Mouse (Mus musculus): Measurements from ENCODE around the gene Thbs3. TPM values are rescaled to one million over a fixed set of nuclear protein-coding genes. Genes with fewer than 3 reads are reported as not detected.

Thbs3 gene
- 61.5 and 84.2 TPM in 2 replicates for polyA plus RNA-seq (2015; fragmentation: Nextera tagmentation; extraction: Ambion mirVana)

GRCm38 (mm10) chr3:89214681-89215411 lies at the start of gene Thbs3:
Thbs3 (plus strand) TSS chr3:89215180.
- peaks cover 22% of the 10 kb centered on the region for H3K4me1 ChIP-seq (replicated peaks; ENCODE audit: control insufficient read depth, insufficient read depth, low read length)
- H3K36me3 ChIP-seq (ENCODE audit: control insufficient read depth, insufficient read depth): peaks cover 6% of the 10 kb centered on the region; the same call in 1 of the 2 replicates
- H3K4me3 ChIP-seq (replicated peaks; ENCODE audit: low read length): peak within 1 kb of the TSS; percentile 82
- WGBS: under 1% methylated on average over 18 of the region's 19 CpGs
- H3K9ac ChIP-seq (replicated peaks; ENCODE audit: low read depth, low read length): peak within 1 kb of the TSS; percentile 80
- H3K4me2 ChIP-seq (ENCODE audit: low read length): peak within 1 kb of the TSS; percentile 87
- H3K27ac ChIP-seq (ENCODE audit: low read length): peak within 1 kb of the TSS; percentile 98
- peak; percentile 11 for ATAC-seq
- no peaks in the 10 kb centered on the region for H3K27me3 ChIP-seq (replicated peaks; ENCODE audit: control insufficient read depth, insufficient read depth, low read length)
- H3K9me3 ChIP-seq (ENCODE audit: control insufficient read depth, low read length): no peaks in the 10 kb centered on the region

- WGBS: 23% methylated on average over 12 of the region's 12 CpGs
These were observed 49.6 kb upstream of the Thbs3 start for GRCm38 (mm10) chr3:89165268-89165870.

GRCm38 (mm10) chr3:89166945-89167344 lies 48.0 kb upstream of the Thbs3 start:
- ATAC-seq: no peak
- H3K4me3 ChIP-seq (replicated peaks; ENCODE audit: low read length): no peak overlapping the region
- WGBS: 92% methylated on average over 19 of the region's 19 CpGs

More at GRCm38 (mm10) chr3:89165268-89165870, 49.6 kb upstream of the Thbs3 start:
- ATAC-seq: no peak
- Histone ChIP-seq H3K27me3 (replicated peaks; ENCODE audit: control insufficient read depth, insufficient read depth, low read length) (no peaks in the 10 kb centered on the region), H3K27ac (ENCODE audit: low read length) (peak overlapping the region; percentile 94), H3K9me3 (ENCODE audit: control insufficient read depth, low read length) (no peaks in the 10 kb centered on the region), H3K4me3 (replicated peaks; ENCODE audit: low read length) (peak overlapping the region; percentile 96), H3K36me3 (ENCODE audit: control insufficient read depth, insufficient read depth) (peaks cover 20% of the 10 kb centered on the region), H3K4me1 (replicated peaks; ENCODE audit: control insufficient read depth, insufficient read depth, low read length) (peaks cover 23% of the 10 kb centered on the region), H3K9ac (replicated peaks; ENCODE audit: low read depth, low read length) (peak overlapping the region; percentile 96), H3K4me2 (ENCODE audit: low read length) (peak overlapping the region; percentile 91)

GRCm38 (mm10) chr3:89174844-89175243 lies 40.1 kb upstream of the Thbs3 start:
- 95% methylated on average over 11 of the region's 11 CpGs for WGBS
- H3K36me3 ChIP-seq (ENCODE audit: control insufficient read depth, insufficient read depth): peaks cover 30% of the 10 kb centered on the region

More at GRCm38 (mm10) chr3:89166945-89167344, 48.0 kb upstream of the Thbs3 start:
- Histone ChIP-seq H3K27ac (ENCODE audit: low read length) (no peak overlapping the region), H3K4me2 (ENCODE audit: low read length) (no peak overlapping the region), H3K4me1 (replicated peaks; ENCODE audit: control insufficient read depth, insufficient read depth, low read length) (peaks cover 23% of the 10 kb centered on the region), H3K36me3 (ENCODE audit: control insufficient read depth, insufficient read depth) (peaks cover 28% of the 10 kb centered on the region), H3K9me3 (ENCODE audit: control insufficient read depth, low read length) (no peaks in the 10 kb centered on the region), H3K9ac (replicated peaks; ENCODE audit: low read depth, low read length) (no peak overlapping the region), H3K27me3 (replicated peaks; ENCODE audit: control insufficient read depth, insufficient read depth, low read length) (no peaks in the 10 kb centered on the region)

GRCm38 (mm10) chr3:89175544-89175943 lies 39.4 kb upstream of the Thbs3 start:
- peaks cover 28% of the 10 kb centered on the region for H3K36me3 ChIP-seq (ENCODE audit: control insufficient read depth, insufficient read depth)
- H3K4me3 ChIP-seq (replicated peaks; ENCODE audit: low read length): no peak overlapping the region
- ATAC-seq: no peak
- H3K9me3 ChIP-seq (ENCODE audit: control insufficient read depth, low read length): no peaks in the 10 kb centered on the region
- H3K27me3 ChIP-seq (replicated peaks; ENCODE audit: control insufficient read depth, insufficient read depth, low read length): no peaks in the 10 kb centered on the region
- 93% methylated on average over 10 of the region's 10 CpGs for WGBS
- H3K9ac ChIP-seq (replicated peaks; ENCODE audit: low read depth, low read length): no peak overlapping the region
- H3K4me2 ChIP-seq (ENCODE audit: low read length): no peak overlapping the region
- no peak overlapping the region for H3K27ac ChIP-seq (ENCODE audit: low read length)
- H3K4me1 ChIP-seq (replicated peaks; ENCODE audit: control insufficient read depth, insufficient read depth, low read length): peaks cover 13% of the 10 kb centered on the region

More at GRCm38 (mm10) chr3:89174844-89175243, 40.1 kb upstream of the Thbs3 start:
- no peak overlapping the region for H3K4me3 ChIP-seq (replicated peaks; ENCODE audit: low read length)
- no peak for ATAC-seq
- H3K9me3 ChIP-seq (ENCODE audit: control insufficient read depth, low read length): no peaks in the 10 kb centered on the region
- H3K9ac ChIP-seq (replicated peaks; ENCODE audit: low read depth, low read length): no peak overlapping the region
- no peak overlapping the region for H3K27ac ChIP-seq (ENCODE audit: low read length)
- H3K4me1 ChIP-seq (replicated peaks; ENCODE audit: control insufficient read depth, insufficient read depth, low read length): peaks cover 13% of the 10 kb centered on the region
- H3K27me3 ChIP-seq (replicated peaks; ENCODE audit: control insufficient read depth, insufficient read depth, low read length): no peaks in the 10 kb centered on the region
- H3K4me2 ChIP-seq (ENCODE audit: low read length): no peak overlapping the region

GRCm38 (mm10) chr3:89176421-89176820 lies 38.6 kb upstream of the Thbs3 start:
- 86% methylated on average over 7 of the region's 7 CpGs for WGBS
- peaks cover 13% of the 10 kb centered on the region for H3K4me1 ChIP-seq (replicated peaks; ENCODE audit: control insufficient read depth, insufficient read depth, low read length)
- peaks cover 31% of the 10 kb centered on the region for H3K36me3 ChIP-seq (ENCODE audit: control insufficient read depth, insufficient read depth)
- no peaks in the 10 kb centered on the region for H3K9me3 ChIP-seq (ENCODE audit: control insufficient read depth, low read length)
- no peaks in the 10 kb centered on the region for H3K27me3 ChIP-seq (replicated peaks; ENCODE audit: control insufficient read depth, insufficient read depth, low read length)
- no peak overlapping the region for H3K4me3 ChIP-seq (replicated peaks; ENCODE audit: low read length)
- H3K27ac ChIP-seq (ENCODE audit: low read length): no peak overlapping the region
- H3K4me2 ChIP-seq (ENCODE audit: low read length): no peak overlapping the region
- ATAC-seq: no peak
- no peak overlapping the region for H3K9ac ChIP-seq (replicated peaks; ENCODE audit: low read depth, low read length)

- Histone ChIP-seq H3K9ac (replicated peaks; ENCODE audit: low read depth, low read length) (peak within 1 kb of the TSS; percentile 67), H3K9me3 (ENCODE audit: control insufficient read depth, low read length) (no peaks in the 10 kb centered on the region), H3K4me1 (replicated peaks; ENCODE audit: control insufficient read depth, insufficient read depth, low read length) (peaks cover 13% of the 10 kb centered on the region), H3K36me3 (ENCODE audit: control insufficient read depth, insufficient read depth) (peaks cover 28% of the 10 kb centered on the region), H3K4me3 (replicated peaks; ENCODE audit: low read length) (peak within 1 kb of the TSS; percentile 82), H3K27ac (ENCODE audit: low read length) (peak within 1 kb of the TSS; percentile 39; the same call in 1 of the 2 replicates), H3K27me3 (replicated peaks; ENCODE audit: control insufficient read depth, insufficient read depth, low read length) (no peaks in the 10 kb centered on the region), H3K4me2 (ENCODE audit: low read length) (peak within 1 kb of the TSS; percentile 84)
- peak; percentile 97 for ATAC-seq
- under 1% methylated on average over 42 of the region's 43 CpGs for WGBS
These were observed 37.5 kb upstream of the Thbs3 start, which contains the start of gene Scamp3 for GRCm38 (mm10) chr3:89177242-89178106. Scamp3 (plus strand) TSS chr3:89177473.

- Histone ChIP-seq H3K27me3 (replicated peaks; ENCODE audit: control insufficient read depth, insufficient read depth, low read length) (no peaks in the 10 kb centered on the region), H3K9ac (replicated peaks; ENCODE audit: low read depth, low read length) (peak overlapping the region; percentile 67), H3K36me3 (ENCODE audit: control insufficient read depth, insufficient read depth) (peaks cover 28% of the 10 kb centered on the region), H3K9me3 (ENCODE audit: control insufficient read depth, low read length) (no peaks in the 10 kb centered on the region), H3K27ac (ENCODE audit: low read length) (no peak overlapping the region), H3K4me3 (replicated peaks; ENCODE audit: low read length) (peak overlapping the region; percentile 82), H3K4me2 (ENCODE audit: low read length) (peak overlapping the region; percentile 84), H3K4me1 (replicated peaks; ENCODE audit: control insufficient read depth, insufficient read depth, low read length) (peaks cover 13% of the 10 kb centered on the region)
- WGBS: 8% methylated on average over 6 of the region's 6 CpGs
- ATAC-seq: no peak
These were observed 36.9 kb upstream of the Thbs3 start for GRCm38 (mm10) chr3:89178107-89178385.

- Histone ChIP-seq H3K4me2 (ENCODE audit: low read length) (no peak overlapping the region), H3K27ac (ENCODE audit: low read length) (no peak overlapping the region), H3K27me3 (replicated peaks; ENCODE audit: control insufficient read depth, insufficient read depth, low read length) (no peaks in the 10 kb centered on the region), H3K9me3 (ENCODE audit: control insufficient read depth, low read length) (no peaks in the 10 kb centered on the region), H3K36me3 (ENCODE audit: control insufficient read depth, insufficient read depth) (peaks cover 20% of the 10 kb centered on the region), H3K9ac (replicated peaks; ENCODE audit: low read depth, low read length) (no peak overlapping the region), H3K4me3 (replicated peaks; ENCODE audit: low read length) (no peak overlapping the region), H3K4me1 (replicated peaks; ENCODE audit: control insufficient read depth, insufficient read depth, low read length) (peaks cover 20% of the 10 kb centered on the region)
- WGBS: 94% methylated on average over 11 of the region's 11 CpGs
- ATAC-seq: no peak
These were observed 35.9 kb upstream of the Thbs3 start for GRCm38 (mm10) chr3:89179056-89179455.

Measured in forebrain, embryonic 16.5 days (tissue).